Mouse (Mus musculus) C2C12 (cell line): ENCODE results near the gene Igfbp4.

Experiments
- CEBPB ChIP-seq: IDR thresholded peaks from one replicate; pipeline ENCODE4 v1.6.1; 2011; ENCODE audit warnings: low read depth, mild to moderate bottlenecking, control low read depth, moderate library complexity
- CTCF ChIP-seq: IDR thresholded peaks from one replicate; pipeline ENCODE4 v1.5.1; 2011; ENCODE audit not compliant: control insufficient read depth, insufficient read depth, insufficient read length
- FOSL1 ChIP-seq: IDR thresholded peaks from one replicate; pipeline ENCODE4 v1.8.0; 2011; ENCODE audit warnings: mild to moderate bottlenecking, low read length; ENCODE audit not compliant: poor library complexity, insufficient read depth, severe bottlenecking
- MAX ChIP-seq: IDR thresholded peaks from one replicate; pipeline ENCODE4 v1.6.1; 2011; ENCODE audit warnings: mild to moderate bottlenecking, control low read depth
- MYOD1 ChIP-seq: IDR thresholded peaks from one replicate; pipeline ENCODE4 v1.6.1; 2011; ENCODE audit warnings: low read depth; ENCODE audit not compliant: control insufficient read depth, insufficient read length
- USF1 ChIP-seq: IDR thresholded peaks from one replicate; pipeline ENCODE4 v1.6.1; 2011; ENCODE audit warnings: low read depth, mild to moderate bottlenecking, control low read depth, moderate library complexity

DNA sequence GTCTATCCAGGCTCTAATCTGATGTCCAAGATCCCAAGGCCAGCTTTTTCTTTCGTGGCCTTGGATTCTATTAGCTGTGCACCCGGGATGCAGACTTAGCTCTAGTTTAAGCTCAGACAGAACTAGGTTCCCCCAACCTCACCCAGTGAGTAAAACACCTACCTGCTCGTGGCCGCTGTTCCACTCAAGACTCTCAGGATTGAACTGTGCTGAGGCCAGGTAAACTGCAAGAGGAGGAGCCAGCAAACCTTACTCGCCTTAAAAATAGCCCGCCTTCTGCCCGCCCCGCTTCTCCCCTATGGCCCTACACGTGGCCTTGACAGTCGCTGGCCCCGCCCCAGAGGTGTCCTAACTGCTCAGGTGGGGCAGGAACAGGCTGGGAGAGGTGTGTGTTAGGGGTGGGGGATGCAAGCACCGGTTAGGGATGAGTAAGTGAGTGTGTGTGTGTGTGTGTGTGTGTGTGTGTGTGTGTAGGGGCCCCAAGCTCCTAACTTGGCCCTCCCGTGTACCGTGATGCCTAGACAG is 48.1 kb downstream of the Igfbp4 start, which contains the start of gene Tns4:
- TF ChIP-seq USF1 (no peak), CTCF (no peak), CEBPB (no peak), MYOD1 (no peak), MAX (no peak), FOSL1 (no peak)
